In the genomic region with DNA sequence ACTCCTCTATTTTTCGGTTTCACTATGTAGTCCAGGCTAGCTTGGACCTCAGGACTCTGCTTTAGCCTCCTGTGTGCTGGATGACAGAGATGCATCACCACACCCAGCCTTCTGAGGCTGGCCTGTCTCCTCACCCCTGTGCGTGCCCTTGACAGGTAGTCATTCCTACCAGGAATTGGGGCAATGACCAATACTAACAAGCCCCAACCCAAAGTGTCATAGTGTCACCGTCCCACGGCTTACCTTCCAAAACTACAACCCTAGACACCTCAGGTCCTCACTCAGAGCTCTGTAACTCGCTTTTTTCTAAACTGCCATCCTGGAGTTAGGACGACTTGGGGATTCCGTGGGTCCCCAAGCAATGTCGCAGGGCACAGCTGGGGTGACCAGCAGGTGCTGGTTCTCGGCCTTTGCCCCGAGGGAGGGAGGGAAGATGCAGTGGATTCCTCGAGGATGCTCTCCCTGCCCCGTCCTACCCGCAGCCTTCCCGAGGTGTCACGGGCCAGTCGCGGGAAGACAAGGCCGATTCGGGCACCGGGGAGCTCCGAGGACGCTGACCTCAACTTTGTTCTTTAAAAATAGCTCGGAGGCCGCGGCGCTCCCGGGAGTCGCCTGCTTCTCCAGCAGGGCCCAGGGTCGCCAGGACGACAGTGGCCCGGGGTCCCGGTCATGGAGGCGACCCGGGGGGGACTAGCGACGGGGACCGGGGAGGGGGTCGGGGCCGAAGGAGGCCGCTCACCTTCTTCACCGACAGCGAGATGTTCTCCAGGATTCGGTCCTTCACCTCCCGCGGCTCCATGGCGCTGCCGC, we compare ENCODE assay signal across 7 mouse cellular contexts. TPM values are rescaled to one million over a fixed set of nuclear protein-coding genes. Genes with fewer than 3 reads are reported as not detected.
DNase-seq lines count a peak whose midpoint lies in the region; ATAC-seq lines count a peak whose summit lies in the region.

No protein-coding gene starts in this region.

- no peaks in the 10 kb centered on the region for H3K9me3 ChIP-seq in embryonic facial prominence, embryonic 12.5 days
- H3K9me3 ChIP-seq in heart, embryonic 16.5 days (replicated peaks; ENCODE audit: control insufficient read depth, low read length): no peaks in the 10 kb centered on the region

- peak overlapping the region; percentile 93 for H3K9ac ChIP-seq in embryonic facial prominence, embryonic 12.5 days
- H3K9ac ChIP-seq in heart, embryonic 16.5 days (ENCODE audit: low read length): peak overlapping the region; percentile 96

- 3% methylated on average over 46 of the region's 47 CpGs for WGBS in embryonic facial prominence, embryonic 12.5 days
- 3% methylated on average over 47 of the region's 47 CpGs for WGBS in heart, embryonic 16.5 days

- H3K4me3 ChIP-seq in embryonic facial prominence, embryonic 12.5 days: peak overlapping the region; percentile 77
- H3K4me3 ChIP-seq in heart, embryonic 16.5 days (ENCODE audit: low read length): peak overlapping the region; percentile 77

- ATAC-seq in embryonic facial prominence, embryonic 12.5 days (ENCODE audit: insufficient number of reproducible peaks, insufficient read depth, low FRiP score, low TSS enrichment): no peak
- ATAC-seq in heart, embryonic 16.5 days (replicated peaks; ENCODE audit: extremely low read depth, insufficient read depth, low FRiP score): peak; percentile 63
- ATAC-seq in megakaryocyte-erythroid progenitor cell, adult 5-6 weeks (replicated peaks; ENCODE audit: low FRiP score, low TSS enrichment, poor library complexity, severe bottlenecking): peak; percentile 24; the same call in 1 of the 2 replicates

- H3K36me3 ChIP-seq in embryonic facial prominence, embryonic 12.5 days: peaks cover 12% of the 10 kb centered on the region
- peaks cover 9% of the 10 kb centered on the region; the same call in 1 of the 2 replicates for H3K36me3 ChIP-seq in heart, embryonic 16.5 days (ENCODE audit: control insufficient read depth, insufficient read depth)

- peaks cover 14% of the 10 kb centered on the region for H3K4me1 ChIP-seq in embryonic facial prominence, embryonic 12.5 days
- peaks cover 11% of the 10 kb centered on the region for H3K4me1 ChIP-seq in heart, embryonic 16.5 days (ENCODE audit: control insufficient read depth, insufficient read depth, low read length)

- peak overlapping the region; percentile 37 for H3K27ac ChIP-seq in embryonic facial prominence, embryonic 12.5 days
- H3K27ac ChIP-seq in heart, embryonic 16.5 days (ENCODE audit: low read length): peak overlapping the region; percentile 85

- no peaks in the 10 kb centered on the region for H3K27me3 ChIP-seq in embryonic facial prominence, embryonic 12.5 days
- no peaks in the 10 kb centered on the region for H3K27me3 ChIP-seq in heart, embryonic 16.5 days (ENCODE audit: control insufficient read depth, insufficient read depth, low read length)

- H3K4me2 ChIP-seq in embryonic facial prominence, embryonic 12.5 days (replicated peaks): peak overlapping the region; percentile 88
- H3K4me2 ChIP-seq in heart, embryonic 16.5 days (ENCODE audit: low read depth, low read length): peak overlapping the region; percentile 80

- DNase-seq in CD4-positive helper T cell, adult 2 months (ENCODE audit: low read depth, low spot score): peak; percentile 23
- DNase-seq in MN1 (ENCODE audit: low spot score): peak; percentile 42
- peak; percentile 44 for DNase-seq in kidney, postnatal 14 days
- DNase-seq in testis, postnatal 10 days (ENCODE audit: low spot score): peak; percentile 59

RNA-seq across cellular contexts. Expression of a gene that starts 1.4 kb away (rescaled TPM):
- 9.8 and 10.6 TPM in 2 replicates for polyA plus RNA-seq in embryonic facial prominence, embryonic 12.5 days (2016; fragmentation: Nextera tagmentation; extraction: Ambion mirVana)
- 4.9 and 6.2 TPM in 2 replicates for polyA plus RNA-seq in heart, embryonic 16.5 days (2015; fragmentation: Nextera tagmentation; extraction: Ambion mirVana)
- total RNA-seq in megakaryocyte-erythroid progenitor cell, adult 5-6 weeks (2014; fragmentation: Nextera tagmentation): 7.7 and 16.9 TPM in 2 replicates
- total RNA-seq in megakaryocyte-erythroid progenitor cell, adult 5-6 weeks (2017): 4.9 and 22.4 TPM in 2 replicates

RNA-seq across cellular contexts. Expression of a gene that starts 22.1 kb away (rescaled TPM):
- polyA plus RNA-seq in embryonic facial prominence, embryonic 12.5 days (2016; fragmentation: Nextera tagmentation; extraction: Ambion mirVana): 1.5 TPM in 1 of 2 replicates, not detected in the other
- 0.21 TPM in 1 of 2 replicates, not detected in the other for polyA plus RNA-seq in heart, embryonic 16.5 days (2015; fragmentation: Nextera tagmentation; extraction: Ambion mirVana)
- total RNA-seq in megakaryocyte-erythroid progenitor cell, adult 5-6 weeks (2014; fragmentation: Nextera tagmentation): 19.1 and 23.4 TPM in 2 replicates
- total RNA-seq in megakaryocyte-erythroid progenitor cell, adult 5-6 weeks (2017): 17.1 and 26.1 TPM in 2 replicates

RNA-seq across cellular contexts. Expression of a gene that starts 39.7 kb away (rescaled TPM):
- polyA plus RNA-seq in embryonic facial prominence, embryonic 12.5 days (2016; fragmentation: Nextera tagmentation; extraction: Ambion mirVana): not detected in 2 replicates
- 1.3 TPM in 2 replicates for polyA plus RNA-seq in heart, embryonic 16.5 days (2015; fragmentation: Nextera tagmentation; extraction: Ambion mirVana)
- not detected in 2 replicates for total RNA-seq in megakaryocyte-erythroid progenitor cell, adult 5-6 weeks (2014; fragmentation: Nextera tagmentation)
- total RNA-seq in megakaryocyte-erythroid progenitor cell, adult 5-6 weeks (2017): 0.65 TPM in 1 of 2 replicates, not detected in the other

RNA-seq across cellular contexts. Expression of a gene that starts 44.9 kb away (rescaled TPM):
- 0.54 and 0.56 TPM in 2 replicates for polyA plus RNA-seq in embryonic facial prominence, embryonic 12.5 days (2016; fragmentation: Nextera tagmentation; extraction: Ambion mirVana)
- 1.1 and 1.7 TPM in 2 replicates for polyA plus RNA-seq in heart, embryonic 16.5 days (2015; fragmentation: Nextera tagmentation; extraction: Ambion mirVana)
- 0.37 TPM in 1 of 2 replicates, not detected in the other for total RNA-seq in megakaryocyte-erythroid progenitor cell, adult 5-6 weeks (2014; fragmentation: Nextera tagmentation)
- total RNA-seq in megakaryocyte-erythroid progenitor cell, adult 5-6 weeks (2017): 0.52 and 0.57 TPM in 2 replicates

RNA-seq across cellular contexts. Expression of a gene that starts 57.4 kb away (rescaled TPM):
- 71.3 and 77.2 TPM in 2 replicates for polyA plus RNA-seq in embryonic facial prominence, embryonic 12.5 days (2016; fragmentation: Nextera tagmentation; extraction: Ambion mirVana)
- polyA plus RNA-seq in heart, embryonic 16.5 days (2015; fragmentation: Nextera tagmentation; extraction: Ambion mirVana): 46.9 and 49.7 TPM in 2 replicates
- total RNA-seq in megakaryocyte-erythroid progenitor cell, adult 5-6 weeks (2014; fragmentation: Nextera tagmentation): not detected in 2 replicates
- total RNA-seq in megakaryocyte-erythroid progenitor cell, adult 5-6 weeks (2017): not detected in 2 replicates
